Mouse (Mus musculus): Measurements from ENCODE around the gene Sorcs3. TPM values are rescaled to one million over a fixed set of nuclear protein-coding genes. Genes with fewer than 3 reads are reported as not detected.

Sorcs3 gene
- polyA plus RNA-seq, 1 experiment from 2014 or later, result 12.7 TPM

- Histone ChIP-seq H3K4me3 (no peak overlapping the region), H3K9ac (no peak overlapping the region), H3K27me3 (no peaks in the 10 kb centered on the region), H3K27ac (replicated peaks) (no peak overlapping the region), H3K4me2 (no peak overlapping the region), H3K36me3 (no peaks in the 10 kb centered on the region), H3K4me1 (replicated peaks) (peaks cover 5% of the 10 kb centered on the region), H3K9me3 (no peaks in the 10 kb centered on the region)
- WGBS, result 68% methylated on average over 3 of the region's 3 CpGs
- no peak for ATAC-seq (ENCODE audit: low read depth)
These were observed 476.7 kb downstream of the Sorcs3 start for GRCm38 (mm10) chr19:48682485-48682884.

GRCm38 (mm10) chr19:48686369-48686768 is 480.5 kb downstream of the Sorcs3 start:
- H3K27me3 ChIP-seq, result no peaks in the 10 kb centered on the region
- no peak overlapping the region for H3K27ac ChIP-seq (replicated peaks)
- ATAC-seq (ENCODE audit: low read depth), result no peak
- no peaks in the 10 kb centered on the region for H3K9me3 ChIP-seq
- no peak overlapping the region for H3K4me2 ChIP-seq
- H3K4me3 ChIP-seq, result no peak overlapping the region
- peaks cover 5% of the 10 kb centered on the region for H3K4me1 ChIP-seq (replicated peaks)
- H3K9ac ChIP-seq, result no peak overlapping the region
- H3K36me3 ChIP-seq, result no peaks in the 10 kb centered on the region
- WGBS, result 54% methylated on average over 2 of the region's 2 CpGs

- ATAC-seq (ENCODE audit: low read depth), result no peak
- H3K9ac ChIP-seq, result no peak overlapping the region
- no peaks in the 10 kb centered on the region for H3K9me3 ChIP-seq
- 41% methylated on average over 6 of the region's 6 CpGs for whole genome bisulfite sequencing
- H3K4me1 ChIP-seq (replicated peaks), result no peaks in the 10 kb centered on the region
- H3K27me3 ChIP-seq, result no peaks in the 10 kb centered on the region
- no peak overlapping the region for H3K4me3 ChIP-seq
- H3K27ac ChIP-seq (replicated peaks), result no peak overlapping the region
- no peak overlapping the region for H3K4me2 ChIP-seq
- no peaks in the 10 kb centered on the region for H3K36me3 ChIP-seq
These were observed 494.4 kb downstream of the Sorcs3 start for GRCm38 (mm10) chr19:48700111-48700658.

- WGBS, result 94% methylated on average over 2 of the region's 2 CpGs
- no peak for ATAC-seq (ENCODE audit: low read depth)
These were observed 497.9 kb downstream of the Sorcs3 start for GRCm38 (mm10) chr19:48703763-48704162.

GRCm38 (mm10) chr19:48706267-48706923 is 500.6 kb downstream of the Sorcs3 start:
- ATAC-seq (ENCODE audit: low read depth), result no peak
- H3K4me3 ChIP-seq, result no peak overlapping the region
- no peak overlapping the region for H3K27ac ChIP-seq (replicated peaks)
- peaks cover 8% of the 10 kb centered on the region; the same call in 1 of the 2 replicates for H3K4me1 ChIP-seq (replicated peaks)
- H3K9ac ChIP-seq, result no peak overlapping the region
- no peak overlapping the region for H3K4me2 ChIP-seq
- no peaks in the 10 kb centered on the region for H3K27me3 ChIP-seq
- no peaks in the 10 kb centered on the region for H3K9me3 ChIP-seq
- no peaks in the 10 kb centered on the region for H3K36me3 ChIP-seq
- WGBS, result 22% methylated on average over 1 of the region's 1 CpGs

More at GRCm38 (mm10) chr19:48703763-48704162, 497.9 kb downstream of the Sorcs3 start:
- Histone ChIP-seq H3K27ac (replicated peaks) (no peak overlapping the region), H3K4me2 (no peak overlapping the region), H3K9ac (no peak overlapping the region), H3K36me3 (no peaks in the 10 kb centered on the region), H3K27me3 (no peaks in the 10 kb centered on the region), H3K4me1 (replicated peaks) (peaks cover 8% of the 10 kb centered on the region; the same call in 1 of the 2 replicates), H3K9me3 (no peaks in the 10 kb centered on the region), H3K4me3 (no peak overlapping the region)

GRCm38 (mm10) chr19:48706924-48707320 is 501.1 kb downstream of the Sorcs3 start:
- Histone ChIP-seq H3K27me3 (no peaks in the 10 kb centered on the region), H3K4me2 (no peak overlapping the region), H3K27ac (replicated peaks) (no peak overlapping the region), H3K9me3 (no peaks in the 10 kb centered on the region), H3K4me1 (replicated peaks) (peaks cover 8% of the 10 kb centered on the region; the same call in 1 of the 2 replicates), H3K9ac (no peak overlapping the region), H3K36me3 (no peaks in the 10 kb centered on the region), H3K4me3 (no peak overlapping the region)
- ATAC-seq (ENCODE audit: low read depth), result no peak
- WGBS, result 93% methylated on average over 1 of the region's 1 CpGs

- no peak overlapping the region for H3K9ac ChIP-seq
- H3K36me3 ChIP-seq, result no peaks in the 10 kb centered on the region
- no peaks in the 10 kb centered on the region for H3K27me3 ChIP-seq
- no peak overlapping the region for H3K4me2 ChIP-seq
- ATAC-seq (ENCODE audit: low read depth), result no peak
- H3K27ac ChIP-seq (replicated peaks), result 0 out of 2 replicates have a peak overlapping the region, but pooled peaks have one; percentile 18
- no peaks in the 10 kb centered on the region for H3K9me3 ChIP-seq
- H3K4me1 ChIP-seq (replicated peaks), result peaks cover 6% of the 10 kb centered on the region; the same call in 1 of the 2 replicates
- no peak overlapping the region for H3K4me3 ChIP-seq
- WGBS, result 29% methylated on average over 6 of the region's 6 CpGs
These were observed 520.1 kb downstream of the Sorcs3 start for GRCm38 (mm10) chr19:48725851-48726419.

GRCm38 (mm10) chr19:48727048-48727447 is 521.2 kb downstream of the Sorcs3 start:
- Histone ChIP-seq H3K9me3 (no peaks in the 10 kb centered on the region), H3K4me1 (replicated peaks) (peaks cover 6% of the 10 kb centered on the region; the same call in 1 of the 2 replicates), H3K4me2 (no peak overlapping the region), H3K9ac (no peak overlapping the region), H3K4me3 (no peak overlapping the region), H3K27me3 (no peaks in the 10 kb centered on the region), H3K27ac (replicated peaks) (no peak overlapping the region), H3K36me3 (no peaks in the 10 kb centered on the region)
- WGBS, result 71% methylated on average over 3 of the region's 3 CpGs
- no peak for ATAC-seq (ENCODE audit: low read depth)

GRCm38 (mm10) chr19:48727601-48728000 is 521.8 kb downstream of the Sorcs3 start:
- ATAC-seq (ENCODE audit: low read depth), result no peak

GRCm38 (mm10) chr19:48731731-48732130 is 525.9 kb downstream of the Sorcs3 start:
- Histone ChIP-seq H3K4me3 (no peak overlapping the region), H3K9ac (no peak overlapping the region), H3K9me3 (no peaks in the 10 kb centered on the region), H3K4me1 (replicated peaks) (no peaks in the 10 kb centered on the region), H3K36me3 (no peaks in the 10 kb centered on the region), H3K27me3 (no peaks in the 10 kb centered on the region), H3K27ac (replicated peaks) (no peak overlapping the region), H3K4me2 (no peak overlapping the region)
- WGBS, result 89% methylated on average over 10 of the region's 10 CpGs
- no peak for ATAC-seq (ENCODE audit: low read depth)

More at GRCm38 (mm10) chr19:48727601-48728000, 521.8 kb downstream of the Sorcs3 start:
- no peak overlapping the region for H3K4me2 ChIP-seq
- H3K27me3 ChIP-seq, result no peaks in the 10 kb centered on the region
- no peaks in the 10 kb centered on the region for H3K36me3 ChIP-seq
- H3K27ac ChIP-seq (replicated peaks), result no peak overlapping the region
- H3K4me1 ChIP-seq (replicated peaks), result peaks cover 6% of the 10 kb centered on the region; the same call in 1 of the 2 replicates
- H3K4me3 ChIP-seq, result no peak overlapping the region
- H3K9me3 ChIP-seq, result no peaks in the 10 kb centered on the region
- WGBS, result 93% methylated on average over 5 of the region's 5 CpGs
- no peak overlapping the region for H3K9ac ChIP-seq

- no peak for ATAC-seq (ENCODE audit: low read depth)
- Histone ChIP-seq H3K27ac (replicated peaks) (no peak overlapping the region), H3K36me3 (no peaks in the 10 kb centered on the region), H3K4me2 (no peak overlapping the region), H3K9me3 (no peaks in the 10 kb centered on the region), H3K27me3 (no peaks in the 10 kb centered on the region), H3K4me1 (replicated peaks) (no peaks in the 10 kb centered on the region), H3K9ac (no peak overlapping the region), H3K4me3 (no peak overlapping the region)
- 27% methylated on average over 4 of the region's 4 CpGs for WGBS
These were observed 528.5 kb downstream of the Sorcs3 start for GRCm38 (mm10) chr19:48734370-48734769.

- WGBS, result 28% methylated on average over 2 of the region's 2 CpGs
- no peak; the same call in 1 of the 2 replicates for ATAC-seq (ENCODE audit: low read depth)
- Histone ChIP-seq H3K4me3 (no peak overlapping the region), H3K27me3 (no peaks in the 10 kb centered on the region), H3K4me1 (replicated peaks) (no peaks in the 10 kb centered on the region), H3K36me3 (no peaks in the 10 kb centered on the region), H3K9me3 (no peaks in the 10 kb centered on the region), H3K4me2 (no peak overlapping the region), H3K27ac (replicated peaks) (no peak overlapping the region), H3K9ac (no peak overlapping the region)
These were observed 531.7 kb downstream of the Sorcs3 start for GRCm38 (mm10) chr19:48737554-48737953.

Measured in neural tube, embryonic 13.5 days (tissue).